Mouse (Mus musculus): ENCODE data around the gene Rxra.

Gene Rxra

DNA sequence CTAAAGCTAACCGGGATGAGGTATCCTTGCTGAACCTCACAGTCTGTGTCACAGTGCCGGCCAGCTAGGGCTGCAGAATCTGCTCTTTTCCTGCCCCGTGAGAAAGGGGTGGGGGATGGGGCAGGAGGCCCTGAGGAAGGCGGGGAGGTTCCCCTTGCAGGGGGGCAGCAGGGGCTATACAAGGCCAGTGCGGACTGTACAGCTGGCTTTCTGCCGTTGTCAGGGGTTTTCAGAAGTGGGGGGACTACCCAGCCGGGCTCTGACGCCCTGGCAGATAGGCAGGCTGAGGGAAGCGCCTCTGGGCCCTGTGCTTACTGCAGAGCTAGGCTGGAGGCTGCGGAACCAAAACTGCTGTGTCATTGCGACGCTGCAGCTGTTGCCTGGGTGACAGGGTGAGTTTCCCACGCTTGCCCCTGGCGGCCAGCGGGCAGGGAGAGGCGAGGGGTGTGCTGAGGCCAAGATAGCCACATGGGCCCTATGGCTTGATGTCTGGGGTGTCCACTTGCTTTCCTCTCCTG lies 63.9 kb downstream of the Rxra start:
- in situ Hi-C loops (cut with MboI, MseI), result no loop called here

DNA sequence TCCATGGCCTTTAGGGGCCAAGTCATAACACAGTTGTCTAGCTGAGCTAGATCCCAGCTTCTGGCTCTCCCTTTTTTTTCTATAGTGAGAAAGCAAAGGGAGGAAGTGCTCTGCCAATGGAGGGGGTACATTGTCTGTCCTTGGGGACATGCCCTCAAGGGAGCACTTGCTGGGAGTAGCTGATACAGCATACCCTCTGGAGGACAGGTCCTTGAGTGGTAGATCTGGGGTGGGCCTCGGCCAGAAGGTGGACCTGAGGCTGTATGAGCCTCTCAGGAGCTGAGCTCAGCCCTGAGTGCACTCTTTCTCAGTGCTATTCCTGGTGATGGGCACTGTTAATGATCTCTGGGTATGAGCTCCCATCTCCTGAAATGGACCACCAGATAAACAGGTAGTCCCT lies 66.9 kb downstream of the Rxra start:
- in situ Hi-C loops (cut with MboI, MseI), result no loop called here

DNA sequence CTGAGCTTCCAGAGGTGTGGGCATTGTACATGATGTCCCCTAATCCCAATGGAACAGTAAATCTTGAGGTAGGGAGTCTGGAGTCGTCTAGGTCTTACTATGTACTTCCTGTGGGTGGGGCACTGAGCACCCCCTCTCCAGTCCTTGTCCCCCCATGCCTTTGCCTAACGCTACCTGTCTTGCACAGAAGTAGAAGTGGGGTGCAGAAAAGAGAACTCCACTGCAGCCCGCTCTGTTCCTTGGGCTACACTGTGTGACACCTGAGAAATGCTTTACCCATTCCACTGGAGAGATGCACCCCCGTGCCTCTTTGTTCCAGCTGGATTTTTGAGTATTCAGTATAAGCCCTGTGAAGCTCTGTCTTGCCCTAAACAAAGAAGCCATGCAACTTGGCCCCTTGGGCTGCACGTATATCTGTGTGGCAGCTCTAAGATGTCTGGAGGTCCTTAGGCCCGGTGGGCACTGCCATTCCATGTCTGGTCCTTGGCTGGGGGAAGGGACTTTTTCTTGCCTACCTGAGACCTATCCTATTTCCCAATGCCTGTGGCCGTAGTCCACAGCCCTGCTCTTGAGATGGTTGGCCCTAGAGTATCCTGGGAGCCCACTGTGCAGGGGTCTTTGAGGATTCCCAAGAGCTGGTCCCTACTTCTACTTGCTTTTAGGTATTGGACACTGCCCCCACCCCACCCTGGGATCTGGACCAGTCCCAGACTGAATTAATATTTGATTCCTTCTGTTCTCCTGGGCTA lies 67.8 kb downstream of the Rxra start:
- in situ Hi-C loops (cut with MboI, MseI), result no loop called here

GRCm38 (mm10) chr2:27744612-27745351 lies 68.5 kb downstream of the Rxra start:
- in situ Hi-C loops (cut with MboI, MseI), result no loop called here

DNA sequence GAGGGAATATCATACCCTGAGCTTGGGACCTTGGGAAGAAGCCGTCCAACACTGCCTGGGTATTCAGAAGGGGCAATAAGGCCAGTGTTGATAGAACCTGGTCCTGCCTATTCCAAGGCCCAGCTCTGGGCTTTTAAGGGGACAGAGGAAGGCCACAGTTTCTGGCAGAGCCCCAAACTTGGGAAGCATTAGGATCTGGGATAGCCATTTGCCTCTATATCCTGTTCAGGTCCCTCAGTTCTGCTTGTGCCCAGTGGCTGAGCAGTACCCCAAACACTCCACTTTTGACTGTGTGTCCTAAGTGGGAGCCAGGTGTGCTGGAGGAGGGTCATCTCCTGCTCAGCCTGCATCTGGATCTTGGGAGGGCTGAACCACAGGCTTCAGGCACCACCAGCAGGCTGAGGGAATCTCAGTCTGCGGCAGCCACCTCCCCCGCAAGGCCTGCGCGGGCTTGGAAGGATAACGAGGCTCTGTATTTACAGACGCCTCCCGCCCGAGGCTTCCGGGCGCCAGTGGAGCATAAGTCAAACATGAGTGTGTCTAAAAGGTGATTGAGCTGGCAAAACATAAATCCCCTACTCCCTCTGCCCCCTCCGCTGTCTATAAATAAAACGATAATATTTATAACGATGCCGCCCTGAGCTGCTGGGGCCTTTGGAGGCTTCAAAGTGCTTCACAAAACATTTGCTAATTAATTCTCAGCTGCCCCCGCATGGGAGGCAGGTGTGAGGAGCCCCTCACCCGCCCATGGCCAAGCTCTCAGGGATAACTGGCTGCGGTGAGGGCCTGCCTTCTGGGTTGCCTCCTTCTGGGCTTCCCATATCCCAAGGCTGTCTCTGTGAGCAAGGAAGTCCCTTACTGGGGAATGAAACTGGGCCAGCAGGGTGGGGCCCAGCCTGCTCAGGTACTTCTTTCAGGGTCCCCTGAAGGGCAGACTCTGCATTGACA lies 69.7 kb downstream of the Rxra start:
- in situ Hi-C loops (cut with MboI, MseI), result no loop called here

DNA sequence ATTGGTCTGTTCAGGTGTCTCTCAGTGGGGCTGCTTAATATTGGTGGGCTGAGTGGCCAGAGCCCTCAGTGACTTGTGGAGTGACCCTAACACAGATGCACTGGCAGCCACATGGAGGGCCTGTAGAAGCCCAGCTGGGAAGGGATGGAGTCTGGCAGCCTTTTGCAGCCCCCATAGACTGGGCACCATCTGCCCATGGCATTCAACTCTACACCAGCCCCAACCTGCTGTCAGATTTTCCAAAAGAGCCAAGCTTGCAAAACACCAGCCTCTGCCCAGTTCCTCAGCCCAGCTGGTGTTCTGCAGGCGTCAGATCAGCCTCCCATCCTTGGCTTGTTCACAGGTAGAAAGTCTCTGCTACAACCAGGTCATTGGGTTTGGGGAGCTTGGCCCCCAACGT lies 70.6 kb downstream of the Rxra start:
- in situ Hi-C loops (cut with MboI, MseI), result no loop called here

DNA sequence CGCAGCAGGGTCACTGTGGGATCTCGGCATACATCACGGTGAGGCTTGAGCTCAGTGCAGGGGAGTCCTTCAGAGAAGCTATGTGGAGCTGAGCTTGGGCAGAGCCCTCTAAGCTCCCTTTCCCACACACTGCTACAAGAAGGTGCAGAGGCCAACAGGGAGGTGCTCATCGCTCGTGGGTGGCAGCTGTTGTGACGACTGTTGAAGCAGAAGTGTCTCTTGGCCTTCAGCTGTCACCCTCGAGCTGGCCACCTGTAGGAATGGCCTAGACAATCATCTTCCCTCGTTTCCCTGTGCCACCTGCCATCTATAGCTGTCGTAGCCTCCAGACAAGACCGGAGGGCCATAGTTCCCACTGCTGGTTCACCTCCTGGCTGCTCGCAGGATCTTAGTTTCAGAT lies 72.7 kb downstream of the Rxra start:
- in situ Hi-C loops (cut with MboI, MseI), result no loop called here

DNA sequence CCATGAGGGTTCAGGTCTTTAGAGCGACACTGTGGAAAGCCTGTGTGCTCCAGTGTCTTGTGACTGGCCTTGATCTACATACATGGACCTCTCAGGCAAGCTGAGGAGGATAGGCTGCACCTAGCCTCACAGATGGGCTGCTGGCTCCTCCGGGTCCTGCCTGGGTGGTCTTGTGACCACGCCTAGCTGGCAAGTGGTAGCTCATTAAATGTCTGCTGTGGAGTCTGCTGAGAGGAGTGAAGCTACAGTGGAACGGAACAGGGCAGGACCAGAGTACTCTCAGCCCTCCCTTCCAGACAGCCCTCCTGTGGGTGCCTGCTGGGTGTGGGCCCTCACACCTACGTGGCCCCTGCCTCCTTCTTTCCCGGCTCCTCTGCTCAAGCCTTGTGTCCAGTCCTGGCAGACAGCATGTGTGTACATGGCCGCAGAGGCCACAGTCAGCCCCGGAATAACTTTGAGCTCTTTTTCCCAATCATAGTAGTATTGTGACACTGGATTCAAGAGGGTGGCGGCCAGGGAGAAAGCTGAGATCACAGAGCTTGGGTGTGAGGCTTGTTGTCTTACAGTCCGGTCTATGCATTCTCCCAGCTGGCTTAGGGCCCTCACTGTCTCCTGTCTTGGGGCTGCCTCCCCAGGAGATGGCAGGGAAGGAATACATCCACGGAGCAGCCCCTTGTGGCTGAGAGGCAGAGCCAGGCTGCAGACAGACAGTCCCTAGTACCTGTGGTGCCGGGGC lies 74.3 kb downstream of the Rxra start:
- in situ Hi-C loops (cut with MboI, MseI), result no loop called here

DNA sequence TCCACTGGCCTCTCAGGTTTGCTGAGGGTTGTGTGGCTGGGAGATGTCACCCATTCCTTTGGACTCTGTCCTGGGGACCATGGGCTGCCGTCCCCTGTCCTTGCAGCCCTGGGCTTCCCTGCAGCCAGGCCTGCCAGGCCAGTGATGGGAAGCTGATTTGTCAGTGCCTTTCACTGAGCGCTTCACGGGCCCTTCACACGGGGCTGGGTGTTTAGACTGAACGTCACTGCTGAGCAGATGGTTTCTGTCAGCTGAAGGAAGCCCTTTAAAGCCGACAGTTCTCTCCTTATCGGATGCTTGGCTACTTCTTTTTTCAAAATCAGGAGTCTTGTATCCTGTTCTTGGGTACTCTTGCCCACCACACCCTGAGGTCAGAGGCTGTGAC lies 74.9 kb downstream of the Rxra start:
- in situ Hi-C loops (cut with MboI, MseI), result no loop called here

DNA sequence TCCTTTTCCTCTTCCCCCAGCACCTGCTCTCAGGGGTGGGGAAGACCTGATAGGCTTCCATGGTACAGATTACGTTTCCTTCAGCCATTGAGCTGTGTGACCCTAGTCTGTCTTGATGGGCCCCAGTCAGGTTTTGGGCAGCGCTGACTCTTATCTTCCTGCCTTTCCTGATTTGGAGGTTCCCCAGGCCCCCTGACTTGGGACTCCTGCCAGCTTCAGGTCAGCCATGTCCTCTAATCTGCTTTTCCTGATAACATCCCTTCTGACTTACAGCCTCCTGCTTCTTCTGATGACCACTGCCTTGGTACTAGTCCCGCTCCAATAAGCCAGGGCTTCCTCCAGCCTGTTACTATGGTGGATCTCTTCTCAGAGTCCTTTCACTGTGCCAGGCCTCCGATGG lies 75.6 kb downstream of the Rxra start:
- in situ Hi-C loops (cut with MboI, MseI), result no loop called here

DNA sequence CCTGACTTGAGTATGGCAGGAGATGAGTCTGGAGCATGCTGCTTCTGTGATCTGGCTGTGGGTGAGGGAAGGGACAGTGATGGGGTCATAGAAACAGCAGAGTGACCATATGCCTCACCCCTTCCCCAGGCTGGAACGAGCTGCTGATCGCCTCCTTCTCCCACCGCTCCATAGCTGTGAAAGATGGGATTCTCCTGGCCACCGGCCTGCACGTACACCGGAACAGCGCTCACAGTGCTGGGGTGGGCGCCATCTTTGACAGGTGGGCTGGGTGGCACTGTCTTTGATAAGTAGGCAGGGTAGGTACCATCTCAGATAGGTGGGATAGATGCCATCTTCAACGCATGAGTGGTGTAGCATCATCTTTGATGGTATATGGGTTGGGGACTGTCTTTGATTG lies 77.9 kb downstream of the Rxra start:
- in situ Hi-C loops (cut with MboI, MseI), result no loop called here

GRCm38 (mm10) chr2:27755986-27756641 lies 79.9 kb downstream of the Rxra start:
- in situ Hi-C loops (cut with MboI, MseI), result no loop called here

DNA sequence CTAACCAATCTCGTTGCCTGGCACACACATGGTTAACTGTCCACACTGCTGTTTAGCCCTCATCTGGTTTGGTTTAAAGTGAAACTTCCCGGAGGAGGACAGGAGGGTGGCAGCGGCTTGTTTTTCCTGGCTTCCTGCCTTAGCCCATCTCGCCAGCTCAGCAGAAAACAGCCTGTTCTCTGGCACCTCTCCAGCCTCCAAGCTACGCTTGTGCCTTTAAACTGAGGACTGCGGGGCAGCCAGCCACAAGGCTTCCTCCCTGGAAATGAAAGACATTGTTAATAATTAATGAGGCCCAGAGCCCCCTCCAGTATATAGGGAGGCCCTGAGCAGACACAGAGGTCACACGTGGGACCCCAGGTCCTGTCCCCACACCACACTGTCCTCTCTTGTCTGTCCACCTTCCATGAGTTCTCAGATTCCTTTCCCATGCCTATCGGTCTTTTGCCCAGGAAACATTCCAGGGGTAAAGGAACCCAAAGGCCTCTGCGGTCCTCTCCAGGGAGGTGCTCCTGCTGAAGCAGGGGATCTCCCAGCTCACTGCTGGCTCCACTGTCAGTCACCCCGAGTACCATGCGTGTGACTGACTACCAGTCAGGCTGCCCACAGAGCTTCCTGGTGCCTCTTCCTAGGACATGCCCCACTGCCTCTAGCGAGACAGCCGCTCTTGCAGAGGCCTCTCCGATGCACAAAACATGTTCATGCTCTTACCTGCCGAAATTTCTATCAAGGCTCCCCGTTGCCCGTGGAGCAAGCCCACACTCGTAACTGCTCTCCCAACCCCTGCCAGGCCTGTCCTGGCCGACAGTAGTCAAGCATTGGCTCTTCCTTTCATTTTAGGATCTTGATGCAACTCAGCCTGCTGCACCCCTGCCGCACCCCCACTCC lies 82.4 kb downstream of the Rxra start:
- in situ Hi-C loops (cut with MboI, MseI), result no loop called here

- in situ Hi-C loops (cut with MboI, MseI), result no loop called here
Observed at GRCm38 (mm10) chr2:27759431-27759830, 83.2 kb downstream of the Rxra start.

DNA sequence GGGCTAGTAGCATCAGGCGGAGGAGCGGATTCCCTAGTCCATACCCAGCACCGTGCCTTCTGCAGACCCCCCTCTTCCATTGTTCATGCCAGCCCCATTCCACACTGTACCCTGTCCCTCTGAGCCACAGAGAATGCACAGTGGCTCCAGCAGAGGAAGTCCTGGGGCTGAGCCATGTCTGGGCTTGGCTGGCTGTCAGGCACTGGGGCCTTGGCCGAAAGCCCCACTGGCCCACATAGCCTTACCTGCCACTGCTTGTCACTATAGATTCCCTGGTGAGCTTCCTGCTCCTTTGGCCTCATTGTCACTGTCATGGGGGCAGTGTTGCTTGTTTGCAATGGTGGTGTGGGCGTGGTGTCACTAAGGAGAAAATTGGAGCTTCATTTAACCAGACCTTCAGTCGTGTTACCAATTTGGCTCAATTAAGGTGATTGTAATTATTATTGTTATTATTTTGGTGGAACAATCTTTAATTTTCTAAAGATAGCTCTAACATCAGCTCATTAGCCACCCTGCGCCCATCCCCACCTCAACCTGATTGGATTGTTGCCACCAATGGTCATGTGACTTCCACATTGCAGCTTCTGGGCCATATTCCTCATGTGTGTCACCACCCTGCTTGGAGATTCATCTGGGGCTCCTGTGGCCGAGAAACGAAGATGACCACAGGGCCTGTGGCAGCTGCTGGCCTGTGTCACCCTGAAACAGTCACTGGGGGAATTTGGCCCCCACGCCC lies 85.2 kb downstream of the Rxra start:
- in situ Hi-C loops (cut with MboI, MseI), result no loop called here

DNA sequence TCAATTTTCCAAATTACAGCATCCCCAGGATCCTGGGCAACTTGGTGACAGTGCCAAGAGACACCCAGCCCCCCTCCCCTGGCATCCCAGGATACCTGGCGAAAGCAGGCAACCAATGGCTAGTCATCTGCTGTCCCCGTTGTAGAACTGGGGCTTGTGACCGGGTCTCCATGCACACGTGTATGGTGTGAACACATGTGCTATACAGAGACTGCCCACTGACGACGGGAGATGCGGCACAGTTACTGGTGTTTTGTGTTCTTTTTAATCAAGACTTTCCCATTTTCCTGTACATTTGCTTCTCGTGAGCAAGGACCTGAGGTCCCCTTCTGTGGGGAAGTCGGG lies 85.7 kb downstream of the Rxra start:
- in situ Hi-C loops (cut with MboI, MseI), result no loop called here

- in situ Hi-C loops (cut with MboI, MseI), result no loop called here
Observed at GRCm38 (mm10) chr2:27762509-27762908, 86.3 kb downstream of the Rxra start.

DNA sequence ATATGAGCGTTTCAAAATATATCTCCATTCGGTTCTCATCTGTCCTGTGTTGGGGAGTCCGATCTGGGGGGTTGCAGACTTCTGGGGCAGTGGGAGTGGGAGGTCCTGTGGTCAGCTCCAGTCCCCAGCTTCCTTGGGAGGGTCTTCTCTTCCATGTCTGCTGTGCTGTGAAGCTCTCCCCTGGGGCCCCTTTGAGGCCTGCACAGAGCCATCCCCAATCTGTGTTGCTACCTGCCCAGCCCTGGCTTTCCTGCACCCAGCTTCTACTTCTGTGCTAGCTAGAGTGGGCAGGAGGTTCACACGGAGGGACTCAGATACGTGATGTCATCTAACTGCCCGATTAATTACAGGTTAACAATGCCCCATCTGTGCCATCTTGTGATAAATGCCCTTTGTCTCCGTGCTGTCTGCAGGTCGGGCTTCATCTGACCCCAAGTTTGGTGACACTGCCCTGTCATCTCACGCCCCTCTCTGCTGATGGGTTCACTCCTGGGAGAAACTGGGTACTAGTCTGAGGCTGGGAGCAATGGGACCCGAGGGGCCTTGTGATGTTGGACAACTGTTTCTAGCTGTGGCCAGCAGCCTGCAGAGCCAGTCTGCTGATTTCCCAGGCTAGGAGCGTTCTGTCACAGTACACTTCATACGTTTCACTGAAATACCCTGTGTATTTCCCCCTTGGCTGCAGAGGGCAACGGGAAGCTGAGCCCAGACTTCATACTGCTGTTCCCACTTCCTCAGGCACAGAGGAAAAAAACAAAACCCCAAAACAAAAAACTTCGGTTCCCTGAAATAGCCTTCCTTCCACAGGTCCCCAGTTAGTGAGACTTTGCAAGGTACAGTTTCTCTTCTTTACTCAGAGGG lies 86.9 kb downstream of the Rxra start:
- in situ Hi-C loops (cut with MboI, MseI), result no loop called here
